Mouse (Mus musculus): Measurements from ENCODE around the gene Plekho1.

- TF ChIP-seq CTCF (IDR thresholded peaks at IDR 0.05; ENCODE audit: insufficient read depth, low read length) (no peak), POLR2A (IDR thresholded peaks at IDR 0.05; ENCODE audit: borderline replicate concordance, extremely low read depth, low read depth, low read length) (no peak)
These were observed 38.2 kb downstream of the Plekho1 start for GRCm38 (mm10) chr3:95957359-95958148.

Measured in lung, adult 2 months (tissue).